Mouse (Mus musculus) brain, embryonic 18.5 days (tissue): ENCODE results near the gene Rtn4rl2.

Experiments
- DNase-seq: peaks from one replicate; pipeline ENCODE4 v3.0.0-alpha.2; 2012; ENCODE audit warnings: low read depth, low spot score

Gene Rtn4rl2

DNA sequence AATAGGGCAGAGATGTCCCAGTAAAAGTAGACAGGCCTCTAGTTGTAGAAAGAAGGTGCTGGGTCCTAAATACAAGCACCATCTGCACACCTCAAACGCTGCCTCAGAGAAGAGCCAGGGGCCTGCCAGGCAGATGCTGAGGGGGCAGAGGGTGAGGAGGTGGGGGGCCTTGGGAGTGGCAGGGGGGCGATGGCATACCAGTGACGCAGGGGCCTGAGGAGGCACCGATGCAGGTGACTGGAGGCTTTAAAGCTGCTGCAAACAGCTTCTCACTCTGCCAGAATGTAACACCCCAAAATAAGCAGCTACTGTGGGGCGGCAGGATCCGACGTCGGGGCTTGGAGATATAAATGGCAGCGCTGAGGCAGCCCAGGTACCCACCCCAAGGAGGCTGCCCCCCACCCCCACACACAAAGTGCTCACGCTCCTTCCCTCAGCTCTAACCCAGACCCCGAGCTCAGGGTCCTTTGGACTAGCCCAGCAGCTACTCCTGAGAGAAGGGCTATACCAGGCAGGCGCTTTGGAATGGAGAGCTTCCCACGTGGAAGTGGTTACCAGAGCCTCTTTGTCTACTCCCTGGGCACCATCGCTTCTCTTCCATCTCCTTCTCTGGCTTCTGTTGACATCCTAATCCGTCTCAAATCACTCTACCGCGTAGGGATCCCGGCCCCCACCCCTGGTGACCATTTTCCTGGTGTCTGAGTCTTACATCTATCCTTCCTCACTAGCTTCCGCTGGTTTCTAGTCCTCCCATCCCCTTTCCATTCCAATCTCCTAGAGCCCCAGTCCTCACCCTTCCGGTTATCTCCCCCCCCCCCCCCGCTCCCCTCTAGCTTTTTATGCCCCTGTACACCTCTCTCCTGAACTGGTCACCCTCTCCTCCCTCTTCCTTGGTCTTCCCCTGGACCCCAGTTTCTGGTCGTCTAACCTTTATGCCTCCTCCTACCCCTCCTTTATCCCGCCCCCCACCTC, 1.1 kb downstream of the Rtn4rl2 start:
- no peak for DNase-seq

DNA sequence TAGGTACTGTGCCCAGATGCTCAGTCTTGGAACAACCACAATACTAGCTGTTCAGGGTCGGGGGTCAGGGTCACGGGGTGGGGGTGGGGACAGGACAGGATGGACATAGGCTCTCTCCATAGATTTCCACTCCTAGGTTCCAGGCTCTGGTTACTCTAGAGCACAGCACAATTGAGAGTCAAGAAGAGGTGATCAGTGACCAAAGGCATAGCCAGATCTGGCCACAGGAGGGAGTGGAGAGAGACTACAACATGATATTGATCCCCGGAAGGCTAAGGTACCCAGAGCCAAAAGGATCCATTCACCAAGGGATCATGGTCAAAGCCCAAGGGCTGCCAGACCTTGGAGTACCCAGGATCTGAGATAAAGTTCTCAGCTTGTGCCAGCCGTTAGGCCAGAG, 1.9 kb downstream of the Rtn4rl2 start:
- no peak for DNase-seq

DNA sequence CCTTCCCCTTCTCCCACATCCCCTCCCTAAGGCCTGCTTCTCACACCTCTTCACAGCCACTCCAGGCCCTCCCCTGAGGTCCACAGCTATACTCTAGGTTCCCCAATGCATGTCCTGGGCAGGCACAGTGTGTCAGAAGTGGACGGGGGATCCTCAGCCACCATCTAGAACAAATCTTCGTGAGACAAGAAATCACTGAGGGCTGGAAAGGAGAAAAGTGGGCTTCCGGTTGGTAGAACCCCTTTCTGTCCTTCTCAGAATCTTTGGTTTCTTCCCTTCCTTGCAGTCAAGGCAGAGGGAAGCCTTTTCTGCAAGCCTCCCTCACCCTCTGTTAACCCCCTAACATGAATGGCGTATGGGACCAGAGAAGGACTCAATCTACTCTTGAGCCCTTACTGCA, 2.6 kb downstream of the Rtn4rl2 start:
- no peak for DNase-seq

DNA sequence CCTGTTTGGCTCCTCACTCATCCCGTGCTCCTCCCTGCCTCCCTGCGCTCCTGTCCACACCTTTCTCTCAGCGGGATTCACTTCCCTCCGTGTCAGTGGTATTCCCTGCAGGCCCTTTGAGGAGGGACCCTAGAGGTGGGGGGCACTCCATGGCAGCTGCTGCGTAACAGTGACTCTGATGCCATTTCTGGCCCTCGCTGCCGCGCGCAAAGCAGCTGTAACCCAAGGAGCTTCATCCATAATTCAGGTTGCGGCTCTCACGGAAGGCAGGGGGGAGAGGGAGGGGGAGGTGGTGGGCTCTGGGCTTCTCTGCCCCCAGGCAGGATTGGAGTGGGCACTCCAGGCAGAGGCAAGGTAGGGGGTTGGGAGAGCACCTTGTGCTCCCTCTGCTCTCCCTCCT, 3.0 kb downstream of the Rtn4rl2 start:
- DNase-seq: no peak

DNA sequence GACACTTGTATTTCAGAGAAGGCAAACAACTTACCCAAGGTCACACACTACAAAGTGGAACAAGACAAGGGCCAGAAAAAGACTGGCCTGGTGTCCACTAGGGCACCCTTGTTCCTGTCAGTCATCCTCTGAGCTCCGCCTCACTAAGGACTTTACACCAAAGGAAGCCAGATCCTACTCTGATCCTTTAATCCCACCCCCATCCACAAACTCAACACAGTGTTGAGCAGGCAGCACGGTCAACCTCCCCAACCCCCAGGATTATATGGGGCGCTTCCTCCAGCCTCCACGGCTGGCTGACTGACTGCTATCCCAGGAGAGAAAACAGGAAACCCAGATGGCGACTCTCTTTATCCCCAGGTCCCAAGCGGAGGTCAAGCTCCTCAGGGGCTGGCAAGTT, 3.4 kb downstream of the Rtn4rl2 start:
- DNase-seq: no peak

DNA sequence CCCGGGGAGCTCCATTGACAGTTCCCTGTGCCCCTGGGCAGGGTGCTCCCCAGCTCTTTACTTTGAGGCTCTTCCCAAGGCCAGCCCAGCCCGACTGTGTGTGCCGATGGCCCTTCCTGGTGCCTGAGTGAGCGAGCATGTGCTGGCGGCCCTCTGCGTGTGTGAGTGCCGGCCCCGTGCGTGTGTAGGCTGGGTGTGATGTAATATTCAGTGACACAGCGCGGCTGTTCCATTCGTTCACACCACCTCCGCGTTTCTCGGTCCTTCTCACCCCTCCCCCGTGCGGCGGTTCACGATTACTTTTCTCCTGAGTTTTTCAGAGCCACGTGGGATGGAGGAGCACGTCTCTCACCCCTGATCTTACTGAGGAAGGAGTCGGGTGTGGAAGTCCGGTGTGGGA, 3.9 kb downstream of the Rtn4rl2 start:
- no peak for DNase-seq

DNA sequence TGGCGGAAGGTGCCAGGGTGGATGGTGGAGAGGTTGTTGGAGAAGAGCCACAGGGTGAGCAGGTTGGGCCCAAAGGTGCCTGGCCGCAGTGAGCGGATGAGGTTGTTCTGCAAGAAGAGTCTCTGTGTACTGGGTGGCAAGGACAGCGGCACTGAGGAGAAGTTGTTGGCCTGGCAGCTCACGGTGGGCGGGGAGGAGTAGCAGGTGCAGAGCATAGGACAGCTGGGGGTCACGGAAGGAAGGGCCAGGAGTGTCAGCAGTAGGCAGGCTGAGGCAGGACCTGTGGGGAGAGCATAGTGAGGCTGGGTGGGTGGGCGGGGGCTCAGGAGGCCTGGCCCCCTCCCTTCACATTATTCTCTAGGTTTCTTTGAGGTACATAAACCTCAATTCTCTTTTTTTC, 5.9 kb downstream of the Rtn4rl2 start:
- no peak for DNase-seq

DNA sequence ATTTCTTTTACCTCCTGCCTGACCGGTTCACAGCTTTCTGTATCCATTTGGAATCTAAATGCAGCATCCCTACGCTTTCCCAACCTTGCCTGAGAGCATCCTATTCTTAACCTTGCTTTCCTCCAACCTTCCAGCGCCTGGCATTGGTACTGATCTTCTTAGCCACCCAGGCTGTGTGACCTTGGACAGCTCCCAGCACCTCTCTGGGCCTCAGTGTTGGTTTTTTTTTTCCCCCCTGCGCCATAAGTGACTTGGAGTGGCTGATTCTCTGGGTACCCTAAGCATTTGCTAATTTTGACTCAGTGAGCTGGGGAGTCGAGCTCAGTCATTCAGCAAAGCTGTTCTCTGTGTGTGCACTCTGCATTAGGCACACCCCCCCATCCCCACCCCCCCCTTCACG, 10.7 kb downstream of the Rtn4rl2 start:
- no peak for DNase-seq

DNA sequence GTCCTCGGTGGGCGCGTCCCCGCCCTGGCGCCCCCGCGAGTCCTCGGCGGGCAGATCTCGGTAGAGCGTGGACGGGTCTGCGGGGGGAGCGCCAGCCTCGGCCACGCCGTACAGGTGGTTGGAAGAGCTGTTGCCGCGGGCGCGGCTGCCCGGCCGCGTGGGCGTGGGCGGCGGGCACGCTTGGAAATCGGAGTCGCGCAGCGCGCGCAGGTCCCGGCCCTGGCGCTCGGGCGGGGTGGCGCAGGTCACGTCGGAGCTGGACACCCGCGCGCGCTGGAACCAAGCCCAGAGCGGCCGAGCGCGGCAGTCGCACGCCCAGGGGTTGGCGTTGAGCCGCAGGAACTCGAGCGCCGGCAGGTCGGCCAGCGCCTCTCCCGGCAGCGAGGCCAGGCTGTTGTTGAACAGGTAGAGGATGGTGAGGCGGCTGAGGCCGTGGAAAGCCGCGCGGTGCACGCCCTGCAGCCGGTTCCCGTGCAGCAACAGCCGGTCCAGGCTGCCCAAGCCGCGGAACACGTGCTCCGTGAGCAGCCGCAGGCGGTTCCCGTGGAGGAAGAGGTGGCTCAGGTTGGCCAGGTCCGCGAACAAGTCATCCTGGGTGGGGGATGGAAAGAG, 14.3 kb downstream of the Rtn4rl2 start:
- no peak for DNase-seq

DNA sequence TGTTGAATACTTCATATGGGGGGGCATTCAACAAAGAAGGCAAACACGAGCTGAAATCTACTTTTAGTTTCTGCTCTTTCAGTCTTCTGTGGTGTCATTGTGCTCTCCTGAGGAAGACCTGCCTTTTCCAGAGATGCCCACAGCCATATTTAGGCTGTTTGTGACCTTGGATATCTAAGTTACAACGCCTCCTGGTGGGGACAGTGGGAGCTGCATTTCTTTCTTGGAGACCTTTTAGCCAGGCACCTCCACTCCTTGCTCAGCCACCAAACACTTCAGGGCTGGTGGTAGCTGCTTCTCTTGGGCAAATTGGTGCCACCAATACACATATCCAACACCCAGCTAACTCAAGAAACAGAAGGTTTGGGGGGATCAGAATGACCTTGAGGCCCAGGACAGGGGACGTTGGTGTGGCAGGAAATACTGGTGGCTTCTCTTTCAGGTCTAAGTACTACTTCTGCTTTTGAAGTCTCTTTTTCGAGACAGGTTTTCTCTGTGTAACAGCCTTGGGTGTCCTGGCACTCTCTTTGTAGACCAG, 15.8 kb downstream of the Rtn4rl2 start:
- no peak for DNase-seq

DNA sequence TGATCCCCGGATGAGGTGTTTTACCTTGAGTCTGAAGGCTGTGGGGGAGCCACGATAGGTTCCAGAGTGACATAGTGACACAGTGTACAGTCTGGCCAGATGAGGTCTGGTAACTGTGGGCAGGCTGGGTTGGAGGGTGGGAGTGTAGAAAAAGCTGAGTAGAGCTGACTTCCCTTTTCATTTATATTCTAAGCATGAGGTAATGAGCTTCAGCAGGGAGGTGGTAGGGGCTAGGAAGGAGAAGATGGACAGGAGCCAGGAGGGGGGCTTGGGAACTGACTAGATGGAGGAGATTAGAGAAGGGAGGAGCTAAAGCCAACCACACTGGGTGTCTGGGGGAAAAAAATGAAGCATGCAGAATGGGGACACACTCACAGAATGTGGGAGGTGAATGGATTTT, 17.5 kb downstream of the Rtn4rl2 start:
- DNase-seq: no peak

DNA sequence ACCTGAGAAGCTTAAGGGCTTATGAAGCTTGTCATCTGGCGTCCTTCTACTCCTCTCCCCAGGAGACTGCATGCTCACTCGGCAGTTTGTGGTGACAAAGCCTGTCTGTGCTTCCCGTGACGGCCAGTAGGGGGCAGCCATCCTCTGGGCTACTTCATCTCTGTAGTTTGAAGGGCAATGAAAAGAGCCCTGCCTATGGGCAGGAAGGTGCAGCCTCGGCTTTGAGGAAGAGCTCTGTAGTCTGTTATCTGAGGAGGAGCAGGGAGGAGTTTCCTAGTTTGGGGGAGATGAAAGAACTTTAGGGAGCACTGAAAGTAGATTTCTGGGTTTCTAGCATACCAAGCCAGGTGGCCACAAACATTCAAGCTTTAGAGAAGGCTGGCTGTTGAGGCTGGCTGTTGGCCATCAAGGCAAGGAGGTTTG, 18.0 kb downstream of the Rtn4rl2 start:
- no peak for DNase-seq

DNA sequence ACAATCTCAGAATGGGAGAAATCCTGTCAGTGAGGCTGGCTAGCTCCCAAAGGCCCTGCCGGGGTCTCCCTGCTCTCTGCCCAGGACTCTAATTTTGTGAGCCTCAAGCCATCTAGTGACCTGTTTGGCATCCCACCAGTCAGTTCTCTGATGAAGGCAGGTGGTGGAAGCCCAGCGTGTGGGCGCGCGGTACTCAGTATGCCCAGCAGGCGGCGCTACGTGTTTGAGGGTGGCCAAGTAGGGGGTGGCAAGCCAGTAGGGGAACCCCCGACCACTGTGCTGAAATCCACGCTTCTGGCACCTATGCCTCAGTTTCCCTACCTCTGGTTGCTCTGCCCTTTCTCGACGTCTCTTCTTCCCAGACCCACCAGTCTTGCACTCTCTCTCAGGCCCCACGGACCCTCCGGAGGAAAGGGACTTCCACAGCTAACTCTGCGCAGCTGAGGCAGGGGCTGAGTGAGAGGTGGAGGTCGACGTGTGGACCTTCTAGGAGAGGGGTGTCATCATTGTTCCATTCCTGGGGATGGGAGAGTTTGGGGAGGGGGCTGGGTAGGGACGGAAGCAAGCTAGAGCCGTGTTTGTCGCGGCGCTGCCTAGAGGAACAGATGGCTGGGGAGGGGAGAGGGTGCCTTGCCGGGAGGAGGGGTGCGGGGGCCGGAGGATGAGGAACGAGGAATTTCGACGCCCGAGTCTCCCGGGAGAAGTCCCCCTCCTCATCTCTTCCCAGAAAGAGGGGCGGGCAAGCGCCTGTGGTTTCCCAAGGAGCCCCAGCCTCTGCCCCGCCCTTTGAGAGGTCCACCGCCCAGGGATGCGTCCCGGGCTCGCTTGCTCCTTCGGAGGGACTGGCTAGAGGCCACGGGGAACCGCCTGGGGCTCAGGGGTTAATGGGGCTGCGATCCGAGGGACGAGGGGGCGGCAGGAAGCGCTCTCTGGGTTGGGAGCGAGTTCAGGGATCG, 20.6 kb downstream of the Rtn4rl2 start:
- DNase-seq: no peak

DNA sequence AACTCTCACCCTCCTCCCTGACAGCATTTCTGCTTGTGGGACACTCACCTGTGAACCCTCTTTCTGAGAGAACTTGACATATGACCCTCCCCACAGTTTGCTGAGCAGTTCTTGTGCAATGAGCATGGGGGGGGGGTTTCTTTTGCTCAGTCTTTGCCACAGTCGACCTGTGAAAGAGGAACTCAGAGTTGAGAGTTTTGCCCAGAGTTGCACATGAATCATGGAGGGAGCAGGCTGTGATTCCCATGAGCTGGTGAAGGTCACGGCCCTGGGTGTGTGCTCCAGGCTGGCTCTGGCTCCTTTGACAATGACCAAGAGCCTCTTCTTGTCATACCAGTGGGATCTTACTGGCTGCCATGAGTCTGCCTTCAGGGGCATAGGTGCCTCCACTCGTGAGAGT, 24.3 kb downstream of the Rtn4rl2 start:
- no peak for DNase-seq

DNA sequence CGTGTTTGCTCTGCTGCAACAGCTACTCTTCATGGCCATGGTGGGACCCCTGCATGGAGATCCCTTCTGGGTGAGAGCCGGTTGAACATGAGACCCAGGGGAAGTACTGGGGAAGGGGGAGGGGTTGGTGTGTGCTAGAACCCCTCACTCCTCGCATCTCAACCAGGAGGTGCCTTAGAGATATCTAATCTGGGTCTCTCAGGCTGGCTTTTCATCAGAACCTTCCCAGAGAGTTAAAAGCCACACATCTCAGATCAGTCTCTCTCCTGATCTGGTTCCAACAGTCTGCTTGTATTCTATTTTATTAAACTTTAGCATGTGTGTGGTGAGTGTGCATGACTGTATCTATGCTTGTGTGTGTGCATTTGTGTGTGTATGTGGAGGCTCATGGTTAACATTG, 25.1 kb downstream of the Rtn4rl2 start:
- no peak for DNase-seq

DNA sequence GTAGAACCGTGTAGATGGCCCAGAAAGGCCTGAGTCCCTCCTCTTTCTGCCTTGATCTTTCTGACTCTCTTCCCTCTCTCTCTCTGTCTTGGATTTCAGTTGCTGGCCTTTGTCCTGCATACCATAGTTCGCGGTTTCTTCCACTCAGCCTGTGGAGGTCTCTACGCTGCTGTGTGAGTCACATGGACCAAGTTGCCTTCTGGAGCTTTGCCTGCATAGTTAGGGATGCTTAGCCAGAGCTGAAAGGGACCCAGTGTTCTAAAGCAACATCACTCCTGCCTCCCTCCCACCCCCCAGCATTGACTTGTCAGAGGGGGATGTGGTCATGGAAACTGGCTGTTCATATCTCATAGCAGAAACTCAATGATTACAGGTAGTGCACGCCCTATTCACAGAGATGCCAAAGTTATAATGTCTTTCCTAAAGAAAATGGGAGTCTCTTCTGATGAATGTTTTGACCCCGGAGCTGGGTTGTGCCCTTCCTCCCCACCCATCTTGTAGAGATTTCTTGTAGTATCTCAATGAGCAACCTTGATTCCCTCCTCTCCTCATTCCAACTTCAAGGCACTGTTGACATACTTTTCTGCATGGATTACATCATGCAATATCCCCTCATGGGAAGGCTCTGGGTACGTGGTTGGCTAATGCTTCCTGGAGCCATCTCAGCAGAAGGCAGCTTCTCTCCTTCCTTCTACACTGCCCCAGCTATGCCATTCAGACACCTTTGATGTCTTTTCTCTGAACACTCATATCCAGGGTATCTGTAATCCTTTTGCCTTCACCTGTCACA, 26.3 kb downstream of the Rtn4rl2 start:
- no peak for DNase-seq

DNA sequence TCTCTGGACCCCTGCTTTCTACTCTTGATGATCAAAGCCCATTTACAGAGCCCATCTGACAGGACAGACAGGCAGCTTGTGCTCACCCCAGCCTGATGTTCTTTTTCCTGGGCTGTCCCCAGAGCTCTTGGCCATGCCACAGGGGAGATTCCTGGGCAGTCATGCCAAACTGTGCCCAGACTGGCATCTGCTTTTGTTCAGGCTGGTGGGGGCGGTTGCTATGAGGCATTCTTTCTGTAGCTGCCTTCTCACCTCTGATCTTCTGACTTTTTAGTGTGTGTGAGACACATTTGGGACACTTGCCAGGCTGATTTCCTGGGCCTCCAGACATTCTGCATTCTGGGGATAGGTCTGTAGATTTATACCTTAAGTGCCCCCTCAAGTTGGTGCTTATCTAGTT, 28.0 kb downstream of the Rtn4rl2 start:
- DNase-seq: no peak

DNA sequence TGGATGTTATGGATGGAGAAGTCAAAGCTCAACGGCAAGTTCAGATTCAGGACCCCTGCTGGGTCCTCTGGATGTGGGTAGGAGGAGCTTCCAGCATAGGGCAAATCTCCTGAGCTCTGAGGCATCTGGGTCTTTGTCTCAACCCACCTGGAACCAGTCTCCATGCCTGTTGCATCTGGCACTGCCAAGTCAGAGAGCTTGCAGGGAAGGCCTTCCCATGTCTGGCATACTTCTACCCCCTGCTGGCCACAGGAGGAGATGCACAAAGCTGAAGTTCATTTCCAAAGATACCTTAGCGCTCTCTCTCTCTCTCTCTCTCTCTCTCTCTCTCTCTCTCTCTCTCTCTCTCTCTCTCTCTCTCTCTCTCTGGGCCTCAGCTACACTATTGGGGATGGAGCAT, 30.8 kb downstream of the Rtn4rl2 start:
- DNase-seq: no peak

DNA sequence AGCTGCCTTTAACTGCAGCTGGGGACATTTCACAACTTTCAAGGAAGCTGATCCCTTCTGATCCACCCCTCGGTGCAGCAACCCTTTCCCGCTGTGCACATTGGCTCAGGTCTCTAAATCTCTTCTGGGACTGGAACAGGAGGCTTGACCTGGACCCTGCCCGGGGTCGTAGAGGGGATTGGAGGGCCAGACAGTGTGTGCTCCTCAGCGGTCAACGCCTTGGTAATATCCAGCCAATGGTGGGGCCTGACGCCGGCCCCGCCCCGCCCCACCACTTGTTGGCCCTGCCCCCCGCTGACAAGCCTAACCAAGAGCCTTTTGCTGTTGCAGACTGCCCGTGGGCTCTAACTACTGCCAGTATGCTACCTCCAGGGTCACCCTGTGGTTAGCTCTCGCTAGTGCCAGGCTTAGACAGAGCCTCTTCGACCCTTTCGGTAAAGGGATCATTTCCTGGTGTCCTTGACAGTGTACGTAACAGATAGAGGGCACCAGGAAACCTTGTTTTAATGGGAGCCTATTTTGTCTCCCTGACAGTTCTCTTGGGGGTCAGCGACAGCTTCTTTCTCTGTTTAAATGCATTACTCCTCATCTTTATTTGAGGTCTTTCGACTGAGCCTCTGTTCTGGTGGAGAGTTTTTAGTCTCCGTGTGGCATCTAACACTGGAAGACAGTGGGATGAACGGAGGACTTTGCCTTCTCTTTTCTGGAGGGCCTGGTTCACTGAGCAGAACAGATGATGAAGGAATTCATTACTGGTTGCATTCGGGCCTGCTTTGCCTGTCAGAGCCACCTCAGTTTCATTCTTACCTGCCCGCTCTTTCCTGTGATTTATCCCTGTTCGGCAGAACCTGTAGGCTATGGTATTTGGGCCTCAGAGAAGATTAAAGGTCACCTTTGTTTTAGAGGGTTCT, 35.1 kb downstream of the Rtn4rl2 start:
- no peak for DNase-seq
